In the genomic region with DNA sequence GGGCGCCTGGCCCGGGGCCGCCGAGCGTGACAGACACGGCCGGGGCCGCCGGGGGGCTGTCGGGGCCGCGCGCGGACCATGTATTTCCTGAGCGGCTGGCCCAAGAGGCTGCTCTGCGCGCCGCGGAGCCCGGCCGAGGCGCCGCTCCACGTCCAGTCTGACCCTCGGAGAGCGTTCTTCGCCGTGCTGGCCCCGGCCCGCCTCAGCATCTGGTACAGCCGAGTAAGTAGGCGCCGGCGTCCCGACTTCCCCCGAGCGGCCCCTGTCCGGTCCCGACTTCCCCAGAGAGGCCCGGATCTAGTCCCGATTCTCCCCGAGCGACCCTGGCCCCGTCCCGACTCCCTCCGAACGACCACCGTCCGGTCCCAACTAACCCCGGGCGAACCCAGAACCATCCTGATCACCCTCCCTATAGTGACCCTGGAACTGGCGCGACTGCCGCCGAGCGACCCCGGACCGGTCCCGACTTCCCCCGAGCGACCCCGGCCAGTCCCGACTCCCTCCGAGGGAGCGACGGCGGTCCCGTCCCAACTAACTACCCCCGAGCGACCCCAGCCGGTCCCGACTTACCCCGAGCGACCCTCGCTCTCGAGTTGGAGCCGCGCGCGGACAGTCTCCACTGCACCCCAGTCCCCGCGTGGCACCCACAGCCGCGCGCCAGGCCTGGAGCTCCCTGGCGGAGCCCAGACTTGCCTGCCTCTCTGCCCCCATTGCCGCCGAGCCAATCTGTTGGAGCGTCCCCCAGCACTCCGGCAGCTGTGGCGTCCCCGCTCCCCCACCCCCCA, we compare ENCODE assay signal across 7 mouse cellular contexts. TPM values are rescaled to one million over a fixed set of nuclear protein-coding genes. Genes with fewer than 3 reads are reported as not detected.
DNase-seq lines count a peak whose midpoint lies in the region; ATAC-seq and TF ChIP-seq lines count a peak whose summit lies in the region.

No protein-coding gene starts in this region.

- no peaks in the 10 kb centered on the region for H3K27me3 ChIP-seq in G1E (ENCODE audit: insufficient read depth, low read length)
- no peaks in the 10 kb centered on the region; the same call in 1 of the 2 replicates for H3K27me3 ChIP-seq in erythroblast, embryonic 14.5 days (ENCODE audit: control insufficient read depth)

- ATAC-seq in G1E (ENCODE audit: extremely low read depth, insufficient number of reproducible peaks, low FRiP score, poor library complexity, severe bottlenecking), result no peak

- peaks cover 20% of the 10 kb centered on the region for H3K4me1 ChIP-seq in G1E (ENCODE audit: insufficient read depth, low read depth, low read length)
- peaks cover 23% of the 10 kb centered on the region for H3K4me1 ChIP-seq in erythroblast, embryonic 14.5 days (ENCODE audit: control insufficient read depth)

- peak overlapping the region; percentile 91 for H3K4me3 ChIP-seq in G1E (ENCODE audit: low read depth, low read length)
- peak overlapping the region; percentile 88 for H3K4me3 ChIP-seq in erythroblast, embryonic 14.5 days (replicated peaks)

- H3K9me3 ChIP-seq in G1E (replicated peaks), result no peaks in the 10 kb centered on the region
- no peaks in the 10 kb centered on the region for H3K9me3 ChIP-seq in erythroblast, embryonic 14.5 days (ENCODE audit: control insufficient read depth, low read length)

- peaks cover 10% of the 10 kb centered on the region for H3K36me3 ChIP-seq in G1E (replicated peaks)
- no peaks in the 10 kb centered on the region for H3K36me3 ChIP-seq in erythroblast, embryonic 14.5 days (ENCODE audit: control insufficient read depth)

- intact Hi-C loops in heart, postnatal 14 days (cut with DNase I), result loop anchor here (2.0 kb wide), 1 partner anchor 40 kb away; no protein-coding TSS in a partner anchor

- DNase-seq in G1E (ENCODE audit: low spot score), result peak; percentile 47
- peak; percentile 26 to 31 for DNase-seq in adrenal gland, postnatal 4 days (ENCODE audit: low spot score in 2 of 2)
- peak; percentile 56 to 61 for DNase-seq in heart, postnatal 14 days
- DNase-seq in layer of hippocampus, postnatal 10 days (ENCODE audit: low spot score in 2 of 2), result peak; percentile 55 to 65
- peak; percentile 50 for DNase-seq in lung, postnatal 14 days
- peak; percentile 32 to 37 for DNase-seq in right cerebral cortex, adult 2 months (ENCODE audit: low spot score in 2 of 2)

- TF ChIP-seq CTCF in G1E (IDR thresholded peaks at IDR 0.05; ENCODE audit: low read depth, low read length), result no peak

RNA-seq across cellular contexts. Expression of gene Ric1, which starts 0.6 kb away (rescaled TPM):
- 45.0 and 59.1 TPM in 2 replicates for total RNA-seq in G1E (2014; fragmentation: Nextera tagmentation)
- total RNA-seq in G1E (2017), result 50.5 and 50.7 TPM in 2 replicates
- polyA plus RNA-seq in G1E (2012), result 10.8 and 13.5 TPM in 2 replicates
- 10 to 100 TPM; 37.6 to 41.6 TPM for total RNA-seq in adrenal gland, postnatal 4 days (2021)
- polyA plus RNA-seq in erythroblast, embryonic 14.5 days (2012), result 0.08 and 0.18 TPM in 2 replicates
- 10 to 100 TPM; 27.3 to 30.8 TPM for total RNA-seq in heart, postnatal 14 days (2021)
- 10 to 100 TPM; 44.0 to 49.7 TPM for total RNA-seq in layer of hippocampus, postnatal 10 days (2021)
